Mouse (Mus musculus) testis, postnatal 10 days (tissue): Measurements from ENCODE around the gene Nanos3.

Source experiments
- DNase-seq: peaks from one replicate; pipeline ENCODE4 v3.0.0; 2021; ENCODE audit warnings: low spot score

Gene Nanos3

GRCm38 (mm10) chr8:84201545-84202245, 16.7 kb upstream of the Nanos3 start:
- DNase-seq, result peak; percentile 68

GRCm38 (mm10) chr8:84200652-84201544, 15.9 kb upstream of the Nanos3 start:
- DNase-seq, result peak; percentile 85

GRCm38 (mm10) chr8:84200126-84200555, 15.1 kb upstream of the Nanos3 start:
- DNase-seq, result peak; percentile 63

- no peak for DNase-seq
Observed at GRCm38 (mm10) chr8:84199348-84200125, 14.5 kb upstream of the Nanos3 start.

GRCm38 (mm10) chr8:84198871-84199270, 13.9 kb upstream of the Nanos3 start:
- DNase-seq, result no peak

- peak; percentile 86 for DNase-seq
Observed at GRCm38 (mm10) chr8:84197922-84198774, 13.1 kb upstream of the Nanos3 start.

GRCm38 (mm10) chr8:84197141-84197921, 12.3 kb upstream of the Nanos3 start:
- DNase-seq, result peak; percentile 88

- no peak for DNase-seq
Observed at GRCm38 (mm10) chr8:84194224-84194743, 9.3 kb upstream of the Nanos3 start.

GRCm38 (mm10) chr8:84193566-84193965, 8.5 kb upstream of the Nanos3 start:
- DNase-seq, result no peak

GRCm38 (mm10) chr8:84193161-84193560, 8.1 kb upstream of the Nanos3 start:
- no peak for DNase-seq

GRCm38 (mm10) chr8:84192555-84192954, 7.5 kb upstream of the Nanos3 start:
- DNase-seq, result peak; percentile 92

- peak; percentile 64 for DNase-seq
Observed at GRCm38 (mm10) chr8:84192023-84192422, 7.0 kb upstream of the Nanos3 start.

- no peak for DNase-seq
Observed at GRCm38 (mm10) chr8:84190191-84190867, 5.3 kb upstream of the Nanos3 start.

GRCm38 (mm10) chr8:84189603-84190002, 4.6 kb upstream of the Nanos3 start:
- no peak for DNase-seq

GRCm38 (mm10) chr8:84188671-84189070, 3.7 kb upstream of the Nanos3 start:
- no peak for DNase-seq

- DNase-seq, result peak; percentile 75
Observed at GRCm38 (mm10) chr8:84187065-84187755, 2.2 kb upstream of the Nanos3 start.

- DNase-seq, result peak; percentile 74
Observed at GRCm38 (mm10) chr8:84186547-84186946, 1.5 kb upstream of the Nanos3 start.

- DNase-seq, result no peak
Observed at GRCm38 (mm10) chr8:84184085-84185043, 653 bp downstream of the Nanos3 start.
